Mouse (Mus musculus): Measurements from ENCODE around the gene Tmem213.

DNA sequence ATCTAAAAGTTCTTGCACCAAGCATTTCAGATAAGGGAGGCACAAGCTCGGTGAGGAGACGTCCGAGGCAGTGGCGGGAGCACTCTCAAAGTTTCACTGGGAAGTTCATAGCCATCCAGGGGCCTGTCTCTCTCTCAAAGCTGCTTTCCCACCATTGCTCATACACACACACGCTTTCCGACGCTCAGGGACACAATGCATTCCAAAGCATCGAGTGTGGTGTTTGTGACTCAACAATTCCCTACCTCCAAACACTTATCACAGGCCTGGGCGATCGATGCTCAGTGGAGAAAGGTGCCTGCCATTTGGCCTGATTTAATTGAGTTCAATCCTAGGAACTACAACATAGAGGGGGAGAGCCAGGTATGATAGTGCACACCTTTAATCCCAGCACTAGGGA lies 14.4 kb upstream of the Tmem213 start:
- TF ChIP-seq CTCF (IDR thresholded peaks at IDR 0.05 in 2 of 3, conservative IDR thresholded peaks at IDR 0.05 in 1 of 3; ENCODE audit: control insufficient read depth in 1 of 3, insufficient read depth in 1 of 3, low read depth in 2 of 3, low read length in 3 of 3, poor library complexity in 1 of 3, severe bottlenecking in 1 of 3) (no peak), USF1 (IDR thresholded peaks at IDR 0.05; ENCODE audit: low read depth, low read length) (no peak), UBTF (IDR thresholded peaks at IDR 0.05; ENCODE audit: borderline replicate concordance, insufficient read depth, low read depth, low read length) (no peak), GATA1 (IDR thresholded peaks at IDR 0.05; ENCODE audit: low read depth, low read length) (no peak), NELFE (IDR thresholded peaks at IDR 0.05; ENCODE audit: low read depth, low read length) (no peak), POLR2A (IDR thresholded peaks at IDR 0.05; ENCODE audit: control insufficient read depth in 1 of 2, insufficient read depth in 1 of 2, low read depth in 1 of 2, low read length in 2 of 2, poor library complexity in 1 of 2) (no peak), EP300 (IDR thresholded peaks at IDR 0.05; ENCODE audit: low read depth in 1 of 2, low read length in 2 of 2) (no peak), ZC3H11A (IDR thresholded peaks at IDR 0.05; ENCODE audit: low read depth, low read length) (no peak), SMC3 (IDR thresholded peaks at IDR 0.05; ENCODE audit: low read depth, low read length) (no peak), MAFK (IDR thresholded peaks at IDR 0.05; ENCODE audit: borderline replicate concordance, low read depth, low read length) (no peak), ZNF384 (IDR thresholded peaks at IDR 0.05; ENCODE audit: low read depth, low read length) (no peak), NRF1 (IDR thresholded peaks at IDR 0.05; ENCODE audit: insufficient read depth, low read depth, low read length, poor library complexity, severe bottlenecking) (no peak)

Data from MEL (cell line).